Mouse (Mus musculus) urinary bladder, adult 18-20 months (tissue): ENCODE measurements around the gene Fktn.

Experiments used
- DNase-seq, 2 experiments: peaks; one replicate each; pipeline ENCODE4 v3.0.0; 2022; ENCODE audit warnings: low spot score in 2 of 2, mixed read lengths in 2 of 2

Fktn gene

GRCm38 (mm10) chr4:53826641-53827248, 112.9 kb downstream of the Fktn start:
- DNase-seq: no peak
